Comparison of ENCODE assay signal across 11 mouse cellular contexts in the genomic region with DNA sequence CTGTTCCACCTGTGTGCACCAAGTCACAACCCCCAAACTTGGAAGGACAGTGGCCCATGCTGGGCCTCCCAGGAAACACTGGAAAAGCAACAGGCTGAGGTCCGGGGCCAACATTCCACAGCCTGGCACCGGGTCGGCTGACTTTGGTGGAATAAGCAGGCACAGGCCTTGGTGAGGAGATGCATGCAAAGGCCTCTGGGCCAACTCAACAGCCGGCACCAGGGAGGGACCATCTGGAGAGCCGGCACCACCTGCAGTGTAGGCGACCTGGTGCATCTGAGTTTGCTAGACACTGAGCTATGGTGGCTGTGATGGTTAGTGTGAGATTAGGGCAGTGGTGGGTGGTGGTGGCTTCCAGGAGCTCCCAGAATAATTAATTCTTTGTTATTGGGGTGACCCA. TPM values are rescaled to one million over a fixed set of nuclear protein-coding genes. Genes with fewer than 3 reads are reported as not detected.
DNase-seq lines count a peak whose midpoint lies in the region; ATAC-seq lines count a peak whose summit lies in the region.
"Had no signal": no experiment of that assay in that cellular context is flagged by ENCODE, and none has a peak within 500 bp of the region (broad histone marks: within the 10 kb centered on the region; RNA-seq: fewer than 3 reads in every experiment).

No protein-coding gene starts in this region.

- H3K27ac ChIP-seq in hindbrain, embryonic 15.5 days (replicated peaks) = peak overlapping the region; percentile 23; the same call in 1 of the 2 replicates
- H3K27ac ChIP-seq in hindbrain, embryonic 12.5 days = no peak overlapping the region
- peak overlapping the region; percentile 51; the same call in 1 of the 2 replicates for H3K27ac ChIP-seq in forebrain, embryonic 15.5 days (replicated peaks)
- H3K27ac ChIP-seq in liver, embryonic 13.5 days = peak overlapping the region; percentile 16; the same call in 1 of the 2 replicates
- H3K27ac ChIP-seq: limb, embryonic 13.5 days had no signal

- no peak overlapping the region for H3K9ac ChIP-seq in hindbrain, embryonic 15.5 days
- no peak overlapping the region for H3K9ac ChIP-seq in hindbrain, embryonic 12.5 days
- H3K9ac ChIP-seq in forebrain, embryonic 15.5 days (replicated peaks) = no peak overlapping the region
- no peak overlapping the region for H3K9ac ChIP-seq in liver, embryonic 13.5 days
- H3K9ac ChIP-seq: limb, embryonic 13.5 days had no signal

- H3K9me3 ChIP-seq in hindbrain, embryonic 15.5 days = no peaks in the 10 kb centered on the region
- no peaks in the 10 kb centered on the region for H3K9me3 ChIP-seq in hindbrain, embryonic 12.5 days (replicated peaks)
- H3K9me3 ChIP-seq in forebrain, embryonic 15.5 days = no peaks in the 10 kb centered on the region
- H3K9me3 ChIP-seq in liver, embryonic 13.5 days (replicated peaks) = no peaks in the 10 kb centered on the region
- H3K9me3 ChIP-seq: limb, embryonic 13.5 days had no signal

- WGBS in hindbrain, embryonic 15.5 days = 47% methylated on average over 6 of the region's 6 CpGs
- 62% methylated on average over 6 of the region's 6 CpGs for WGBS in hindbrain, embryonic 12.5 days
- 47% methylated on average over 6 of the region's 6 CpGs for WGBS in forebrain, embryonic 15.5 days
- 58% methylated on average over 6 of the region's 6 CpGs for WGBS in liver, embryonic 13.5 days (ENCODE audit: insufficient replicate concordance)

- DNase-seq in cerebellum, adult 11-12 months = peak; percentile 97
- no peak for DNase-seq in liver, embryonic 13.5 days
- no peak for DNase-seq in thymus, adult 18-20 months
- no peak for DNase-seq in spleen, adult 12 weeks (ENCODE audit: low spot score)
- no peak for DNase-seq in adrenal gland, postnatal 25 days

- H3K36me3 ChIP-seq in hindbrain, embryonic 15.5 days = 0 out of 2 replicates have a peak, but pooled peaks cover under 1% of the 10 kb centered on the region
- H3K36me3 ChIP-seq in hindbrain, embryonic 12.5 days = peaks cover 1% of the 10 kb centered on the region; the same call in 1 of the 2 replicates
- no peaks in the 10 kb centered on the region for H3K36me3 ChIP-seq in forebrain, embryonic 15.5 days
- H3K36me3 ChIP-seq in liver, embryonic 13.5 days = no peaks in the 10 kb centered on the region

- no peaks in the 10 kb centered on the region for H3K27me3 ChIP-seq in hindbrain, embryonic 15.5 days
- no peaks in the 10 kb centered on the region for H3K27me3 ChIP-seq in hindbrain, embryonic 12.5 days
- H3K27me3 ChIP-seq in forebrain, embryonic 15.5 days = no peaks in the 10 kb centered on the region
- peaks cover 23% of the 10 kb centered on the region for H3K27me3 ChIP-seq in liver, embryonic 13.5 days
- H3K27me3 ChIP-seq: limb, embryonic 13.5 days had no signal

- 0 out of 2 replicates have a peak, but pooled peaks have one; percentile 44 for ATAC-seq in hindbrain, embryonic 15.5 days (ENCODE audit: low FRiP score, low read depth)
- no peak for ATAC-seq in hindbrain, embryonic 12.5 days (ENCODE audit: low FRiP score)
- peak; percentile 58 for ATAC-seq in forebrain, embryonic 15.5 days (replicated peaks)
- peak; percentile 29; the same call in 1 of the 2 replicates for ATAC-seq in liver, embryonic 13.5 days (ENCODE audit: low read depth)

- peaks cover 23% of the 10 kb centered on the region for H3K4me1 ChIP-seq in hindbrain, embryonic 15.5 days (replicated peaks)
- H3K4me1 ChIP-seq in hindbrain, embryonic 12.5 days = peaks cover 45% of the 10 kb centered on the region
- H3K4me1 ChIP-seq in forebrain, embryonic 15.5 days = peaks cover 27% of the 10 kb centered on the region
- H3K4me1 ChIP-seq in liver, embryonic 13.5 days (replicated peaks) = peaks cover 61% of the 10 kb centered on the region

- no peak overlapping the region for H3K4me3 ChIP-seq in hindbrain, embryonic 15.5 days
- no peak overlapping the region for H3K4me3 ChIP-seq in hindbrain, embryonic 12.5 days
- H3K4me3 ChIP-seq in forebrain, embryonic 15.5 days = no peak overlapping the region
- no peak overlapping the region for H3K4me3 ChIP-seq in liver, embryonic 13.5 days (replicated peaks)
- H3K4me3 ChIP-seq: erythroblast, embryonic 14.5 days; limb, embryonic 13.5 days; myocyte had no signal

- no peak overlapping the region for H3K4me2 ChIP-seq in hindbrain, embryonic 15.5 days
- H3K4me2 ChIP-seq in hindbrain, embryonic 12.5 days (replicated peaks) = no peak overlapping the region
- H3K4me2 ChIP-seq in forebrain, embryonic 15.5 days (replicated peaks) = no peak overlapping the region
- H3K4me2 ChIP-seq in liver, embryonic 13.5 days = no peak overlapping the region
- H3K4me2 ChIP-seq: limb, embryonic 13.5 days had no signal

RNA-seq across cellular contexts. Expression of gene Cdc42ep4, which starts 46.3 kb away (rescaled TPM):
- 67.5 and 71.7 TPM in 2 replicates for polyA plus RNA-seq in hindbrain, embryonic 15.5 days (2015; fragmentation: Nextera tagmentation; extraction: Ambion mirVana)
- 98.7 and 106 TPM in 2 replicates for polyA plus RNA-seq in hindbrain, embryonic 12.5 days (2016; fragmentation: Nextera tagmentation; extraction: Ambion mirVana)
- polyA plus RNA-seq in forebrain, embryonic 15.5 days (2015; fragmentation: Nextera tagmentation; extraction: Ambion mirVana) = 91.5 and 97.2 TPM in 2 replicates
- polyA plus RNA-seq in liver, embryonic 13.5 days (2015; fragmentation: Nextera tagmentation; extraction: Ambion mirVana) = 17.3 and 18.4 TPM in 2 replicates
- total RNA-seq in adrenal gland, postnatal 25 days (2021) = 114 and 133 TPM in 2 replicates
